Mouse (Mus musculus) ES-E14 (cell line): ENCODE data around the gene Foxo1. TPM values are rescaled to one million over a fixed set of nuclear protein-coding genes. Genes with fewer than 3 reads are reported as not detected.
A peak's percentile ranks its signal among the peaks of the same experiment; 100 is the strongest.

ENCODE experiments used
- DNase-seq: peaks from one replicate; pipeline ENCODE4 v3.0.0-alpha.2; 2013; ENCODE audit warnings: low read depth, low spot score
- H3K27ac ChIP-seq: 2 replicates; pipeline ENCODE4 v1.5.1; 2012; ENCODE audit warnings: low read depth, mild to moderate bottlenecking, low read length, moderate library complexity, mixed read lengths; ENCODE audit not compliant: poor library complexity, insufficient read depth, severe bottlenecking
- H3K36me3 ChIP-seq: 2 replicates; pipeline ENCODE4 v1.6.1; 2012; ENCODE audit warnings: mild to moderate bottlenecking, low read length, moderate library complexity, mixed read lengths; ENCODE audit not compliant: control insufficient read depth, poor library complexity, insufficient read depth, severe bottlenecking
- H3K4me1 ChIP-seq, 2 experiments: fragments of 150-350 bp in 1 of 2; sonication (generic) in 1 of 2; 2 replicates each; pipeline ENCODE4 v1.6.1; 2012; ENCODE audit warnings: low read length in 2 of 2, mild to moderate bottlenecking in 1 of 2, mixed read lengths in 1 of 2; ENCODE audit not compliant: control insufficient read depth in 2 of 2, insufficient read depth in 2 of 2, poor library complexity in 1 of 2
- H3K4me3 ChIP-seq, 2 experiments: fragments of 150-350 bp in 1 of 2; sonication (generic) in 1 of 2; 2 replicates each; pipeline ENCODE4 v1.5.1; 2012; ENCODE audit warnings: low read length in 2 of 2, low read depth in 1 of 2, mild to moderate bottlenecking in 1 of 2, mixed read lengths in 1 of 2; ENCODE audit not compliant: insufficient read depth in 1 of 2, poor library complexity in 1 of 2, severe bottlenecking in 1 of 2
- H3K9ac ChIP-seq: 2 replicates; pipeline ENCODE4 v1.6.1; 2012; ENCODE audit warnings: low read depth, mild to moderate bottlenecking, low read length, mixed read lengths; ENCODE audit not compliant: poor library complexity, insufficient read depth, severe bottlenecking
- H3K9me3 ChIP-seq: fragments of 150-350 bp; sonication (generic); 2 replicates; pipeline ENCODE4 v1.6.1; 2012; ENCODE audit warnings: low read depth, mild to moderate bottlenecking, low read length; ENCODE audit not compliant: control insufficient read depth, insufficient read depth
- CHD2 ChIP-seq: IDR thresholded peaks from 2 replicates; pipeline ENCODE4 v1.6.1; 2014; ENCODE audit warnings: mild to moderate bottlenecking, low read depth, low read length, inconsistent platforms
- HCFC1 ChIP-seq: IDR thresholded peaks from 2 replicates; pipeline ENCODE4 v1.6.1; 2012; ENCODE audit warnings: low read length, inconsistent platforms, borderline replicate concordance; ENCODE audit not compliant: insufficient read depth
- MAFK ChIP-seq: IDR thresholded peaks from 2 replicates; pipeline ENCODE4 v1.6.1; 2014; ENCODE audit warnings: mild to moderate bottlenecking, low read depth, low read length, inconsistent platforms; ENCODE audit not compliant: insufficient read depth
- ZC3H11A ChIP-seq: IDR thresholded peaks from 2 replicates; pipeline ENCODE4 v1.6.1; 2012; ENCODE audit warnings: low read depth, mild to moderate bottlenecking, inconsistent platforms, low read length, borderline replicate concordance
- ZNF384 ChIP-seq: IDR thresholded peaks from 2 replicates; pipeline ENCODE4 v1.6.1; 2012; ENCODE audit warnings: low read depth, low read length, inconsistent platforms
- in situ Hi-C, 2 experiments: fragments of 600-800 bp; cut with MboI; formaldehyde crosslinking; loops; one replicate each; pipeline ENCODE4 v1.15.1; 2025; ENCODE audit warnings: low sequenced_read_pairs in 2 of 2, inconsistent platforms in 1 of 2; ENCODE audit not compliant: unreplicated experiment in 2 of 2
- total RNA-seq: library from RNA; depleted of rRNA; stranded (reverse); fragments of 300-350 nt; gene quantifications from 2 replicates; pipeline ENCODE4 v1.2.3, GENCODE M21; 2012

Foxo1 gene
- total RNA-seq, 1 experiment, result 2.3 TPM

DNA sequence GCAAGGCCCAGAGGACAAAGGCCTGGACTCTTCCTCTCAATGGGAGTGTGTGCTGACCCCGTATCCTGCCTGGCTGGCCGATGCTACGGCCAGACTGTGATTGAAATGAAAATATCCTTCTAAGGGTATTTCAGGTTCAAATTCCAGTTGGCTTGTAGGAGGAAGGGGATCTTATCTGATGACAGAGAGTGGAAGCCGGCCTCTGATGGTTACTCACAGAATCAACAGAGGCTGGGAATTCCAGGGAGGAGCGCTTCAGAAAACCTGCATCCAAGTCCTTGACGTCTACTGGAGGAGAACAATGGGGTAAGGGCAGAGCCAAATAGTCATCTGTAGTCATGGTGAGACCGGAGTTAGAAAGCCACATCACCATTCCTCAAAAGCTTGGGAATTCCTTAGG, 115.2 kb downstream of the Foxo1 start:
- TF ChIP-seq HCFC1, result no peak
- no peak for TF ChIP-seq MAFK
- no peak for TF ChIP-seq ZC3H11A
- TF ChIP-seq CHD2, result no peak
- no peaks in the 10 kb centered on the region for H3K9me3 ChIP-seq
- H3K4me3 ChIP-seq, result no peak overlapping the region
- no peak overlapping the region for H3K9ac ChIP-seq
- in situ Hi-C loops, result no loop called here
- H3K36me3 ChIP-seq, result no peaks in the 10 kb centered on the region
- no peak overlapping the region for H3K27ac ChIP-seq
- DNase-seq, result no peak
- peaks cover 4 to 15% of the 10 kb centered on the region in 2 experiments; a peak in 3 of 4 replicates for H3K4me1 ChIP-seq

GRCm38 (mm10) chr3:52386343-52386742, 118.2 kb downstream of the Foxo1 start:
- in situ Hi-C loops, result no loop called here
- Histone ChIP-seq H3K36me3 (no peaks in the 10 kb centered on the region), H3K9me3 (no peaks in the 10 kb centered on the region), H3K4me1 (peaks cover 4 to 19% of the 10 kb centered on the region in 2 experiments; a peak in 3 of 4 replicates), H3K9ac (no peak overlapping the region), H3K27ac (no peak overlapping the region), H3K4me3 (no peak overlapping the region)
- TF ChIP-seq ZNF384 (peak; percentile 93), MAFK (no peak)
- DNase-seq, result no peak

GRCm38 (mm10) chr3:52390321-52390720, 122.2 kb downstream of the Foxo1 start:
- H3K9ac ChIP-seq, result peak overlapping the region; percentile 22; the same call in 1 of the 2 replicates
- no peak for DNase-seq
- H3K4me3 ChIP-seq, result peak overlapping the region; percentile 36 to 80; a peak in 3 of 4 replicates

DNA sequence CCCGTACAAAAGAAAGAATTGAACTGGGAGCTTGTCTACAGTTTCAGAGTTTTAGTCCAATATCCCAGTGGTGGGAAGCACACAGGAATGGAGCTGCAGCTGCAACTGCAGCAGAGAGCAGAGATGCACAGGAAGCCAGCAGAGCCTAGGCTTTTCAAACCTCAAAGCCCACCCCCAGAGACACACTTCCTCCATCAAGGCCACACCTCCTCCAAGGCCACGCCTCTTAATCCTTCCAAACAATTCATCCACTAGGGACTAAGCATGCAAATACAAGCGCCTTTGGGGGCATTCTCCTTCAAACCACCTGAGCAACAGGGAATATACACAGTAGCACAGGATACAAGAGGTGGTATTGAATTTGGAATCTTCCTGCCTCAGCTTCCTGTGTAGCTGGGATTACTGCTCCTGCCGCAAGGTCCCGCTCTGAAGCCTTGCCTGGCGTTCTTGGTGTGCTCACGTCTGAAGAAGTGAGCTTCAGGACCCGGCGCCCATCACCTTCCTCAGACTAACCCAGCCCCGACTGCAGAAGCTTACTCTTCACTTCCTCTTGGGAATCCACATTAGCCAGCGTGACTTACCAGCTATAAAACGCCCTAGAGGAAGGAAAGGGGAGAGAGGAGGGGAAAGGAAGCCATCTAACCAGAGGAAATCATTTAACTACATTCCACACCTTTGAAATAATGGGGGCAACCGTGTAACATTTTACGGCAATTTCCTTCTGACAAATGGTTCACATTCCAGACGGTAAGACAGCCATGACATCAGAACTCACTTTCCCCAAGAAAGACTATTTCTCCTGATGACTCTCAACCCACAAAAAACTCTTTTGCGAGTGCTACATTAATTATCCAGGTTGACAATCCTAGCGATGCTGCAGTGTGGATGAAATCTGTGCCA, 122.9 kb downstream of the Foxo1 start:
- DNase-seq, result peak; percentile 87
- no peaks in the 10 kb centered on the region for H3K36me3 ChIP-seq
- peak overlapping the region; percentile 44; the same call in 1 of the 2 replicates for H3K9ac ChIP-seq
- H3K4me1 ChIP-seq, result peaks cover 2 to 19% of the 10 kb centered on the region in 2 experiments; a peak in 2 of 4 replicates
- H3K9me3 ChIP-seq, result no peaks in the 10 kb centered on the region
- H3K27ac ChIP-seq, result peak overlapping the region; percentile 66; the same call in 1 of the 2 replicates
- TF ChIP-seq ZC3H11A, result no peak
- no peak for TF ChIP-seq ZNF384
- TF ChIP-seq HCFC1, result no peak
- TF ChIP-seq CHD2, result no peak
- no peak for TF ChIP-seq MAFK
- in situ Hi-C loops, result no loop called here
- H3K4me3 ChIP-seq, result peak overlapping the region; percentile 50 to 80

More at GRCm38 (mm10) chr3:52390321-52390720, 122.2 kb downstream of the Foxo1 start:
- Histone ChIP-seq H3K4me1 (peaks cover 4 to 16% of the 10 kb centered on the region in 2 experiments; a peak in 3 of 4 replicates), H3K27ac (peak overlapping the region; percentile 66; the same call in 1 of the 2 replicates), H3K9me3 (no peaks in the 10 kb centered on the region), H3K36me3 (no peaks in the 10 kb centered on the region)
- in situ Hi-C loops, result no loop called here
- TF ChIP-seq CHD2 (no peak), ZC3H11A (no peak), HCFC1 (no peak), MAFK (no peak), ZNF384 (no peak)
